Mouse (Mus musculus): ENCODE results near the gene Mpped2.

Mpped2 gene

GRCm38 (mm10) chr2:106797855-106798254 is 104.8 kb downstream of the Mpped2 start:
- no peak for DNase-seq (ENCODE audit: low read depth, low spot score)

GRCm38 (mm10) chr2:106798824-106799223 is 105.8 kb downstream of the Mpped2 start:
- no peak for DNase-seq (ENCODE audit: low read depth, low spot score)

- DNase-seq (ENCODE audit: low read depth, low spot score) = no peak
Measured at GRCm38 (mm10) chr2:106815898-106816297, 122.8 kb downstream of the Mpped2 start.

- no peak for DNase-seq (ENCODE audit: low read depth, low spot score)
Measured at GRCm38 (mm10) chr2:106821292-106821691, 128.2 kb downstream of the Mpped2 start.

- DNase-seq (ENCODE audit: low read depth, low spot score) = no peak
Measured at GRCm38 (mm10) chr2:106821883-106822282, 128.8 kb downstream of the Mpped2 start.

- no peak for DNase-seq (ENCODE audit: low read depth, low spot score)
Measured at GRCm38 (mm10) chr2:106822540-106822939, 129.5 kb downstream of the Mpped2 start.

- no peak for DNase-seq (ENCODE audit: low read depth, low spot score)
Measured at GRCm38 (mm10) chr2:106825461-106825860, 132.4 kb downstream of the Mpped2 start.

- no peak for DNase-seq (ENCODE audit: low read depth, low spot score)
Measured at GRCm38 (mm10) chr2:106826023-106826422, 133.0 kb downstream of the Mpped2 start.

- no peak for DNase-seq (ENCODE audit: low read depth, low spot score)
Measured at GRCm38 (mm10) chr2:106826806-106827205, 133.7 kb downstream of the Mpped2 start.

- DNase-seq (ENCODE audit: low read depth, low spot score) = no peak
Measured at GRCm38 (mm10) chr2:106828573-106829310, 135.7 kb downstream of the Mpped2 start.

- DNase-seq (ENCODE audit: low read depth, low spot score) = no peak
Measured at GRCm38 (mm10) chr2:106829420-106829819, 136.4 kb downstream of the Mpped2 start.

- no peak for DNase-seq (ENCODE audit: low read depth, low spot score)
Measured at GRCm38 (mm10) chr2:106832577-106832976, 139.5 kb downstream of the Mpped2 start.

GRCm38 (mm10) chr2:106833212-106833611 is 140.1 kb downstream of the Mpped2 start:
- no peak for DNase-seq (ENCODE audit: low read depth, low spot score)

GRCm38 (mm10) chr2:106835321-106835720 is 142.3 kb downstream of the Mpped2 start:
- DNase-seq (ENCODE audit: low read depth, low spot score) = no peak

GRCm38 (mm10) chr2:106837241-106837640 is 144.2 kb downstream of the Mpped2 start:
- DNase-seq (ENCODE audit: low read depth, low spot score) = no peak

GRCm38 (mm10) chr2:106844147-106844546 is 151.1 kb downstream of the Mpped2 start:
- no peak for DNase-seq (ENCODE audit: low read depth, low spot score)

- DNase-seq (ENCODE audit: low read depth, low spot score) = no peak
Measured at GRCm38 (mm10) chr2:106844766-106845678, 152.0 kb downstream of the Mpped2 start.

- no peak for DNase-seq (ENCODE audit: low read depth, low spot score)
Measured at GRCm38 (mm10) chr2:106846511-106846910, 153.4 kb downstream of the Mpped2 start.

GRCm38 (mm10) chr2:106849389-106849788 is 156.3 kb downstream of the Mpped2 start:
- DNase-seq (ENCODE audit: low read depth, low spot score) = no peak

GRCm38 (mm10) chr2:106851515-106851914 is 158.4 kb downstream of the Mpped2 start:
- DNase-seq (ENCODE audit: low read depth, low spot score) = no peak

GRCm38 (mm10) chr2:106854213-106854612 is 161.1 kb downstream of the Mpped2 start:
- DNase-seq (ENCODE audit: low read depth, low spot score) = no peak

GRCm38 (mm10) chr2:106854758-106855157 is 161.7 kb downstream of the Mpped2 start:
- no peak for DNase-seq (ENCODE audit: low read depth, low spot score)

GRCm38 (mm10) chr2:106855184-106855583 is 162.1 kb downstream of the Mpped2 start:
- DNase-seq (ENCODE audit: low read depth, low spot score) = no peak

Data from retina, postnatal 7 days (tissue).